Mouse (Mus musculus) ES-E14 (cell line): ENCODE measurements around the gene Pard3.

ENCODE experiments used
- HCFC1 ChIP-seq: IDR thresholded peaks from 2 replicates; pipeline ENCODE4 v1.6.1; 2012; ENCODE audit warnings: low read length, inconsistent platforms, borderline replicate concordance; ENCODE audit not compliant: insufficient read depth
- MAFK ChIP-seq: IDR thresholded peaks from 2 replicates; pipeline ENCODE4 v1.6.1; 2014; ENCODE audit warnings: mild to moderate bottlenecking, low read depth, low read length, inconsistent platforms; ENCODE audit not compliant: insufficient read depth
- ZC3H11A ChIP-seq: IDR thresholded peaks from 2 replicates; pipeline ENCODE4 v1.6.1; 2012; ENCODE audit warnings: low read depth, mild to moderate bottlenecking, inconsistent platforms, low read length, borderline replicate concordance
- ZNF384 ChIP-seq: IDR thresholded peaks from 2 replicates; pipeline ENCODE4 v1.6.1; 2012; ENCODE audit warnings: low read depth, low read length, inconsistent platforms

DNA sequence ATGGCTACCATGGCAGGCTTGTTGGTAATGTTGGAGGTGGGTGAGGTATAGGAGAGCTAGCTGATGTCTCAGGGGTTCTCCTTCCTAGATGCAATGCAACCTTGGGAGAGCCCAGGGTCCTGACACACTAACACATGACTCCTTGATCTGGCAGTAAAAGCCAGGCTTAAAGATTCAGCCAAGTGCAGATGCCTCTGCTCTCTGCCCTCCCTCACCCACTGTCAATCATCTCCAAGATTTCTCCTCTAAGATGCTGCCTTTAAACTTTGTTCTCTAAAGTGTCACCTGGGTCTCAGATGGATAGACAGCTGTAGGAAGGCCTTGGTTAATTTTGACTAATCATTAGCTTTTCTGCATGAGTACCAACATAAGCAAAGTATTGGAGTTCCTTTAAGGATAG is 125.0 kb downstream of the Pard3 start:
- no peak for TF ChIP-seq ZC3H11A
- no peak for TF ChIP-seq HCFC1
- TF ChIP-seq MAFK = no peak
- no peak for TF ChIP-seq ZNF384
